Mouse (Mus musculus): ENCODE measurements around the gene Mitf.

DNA sequence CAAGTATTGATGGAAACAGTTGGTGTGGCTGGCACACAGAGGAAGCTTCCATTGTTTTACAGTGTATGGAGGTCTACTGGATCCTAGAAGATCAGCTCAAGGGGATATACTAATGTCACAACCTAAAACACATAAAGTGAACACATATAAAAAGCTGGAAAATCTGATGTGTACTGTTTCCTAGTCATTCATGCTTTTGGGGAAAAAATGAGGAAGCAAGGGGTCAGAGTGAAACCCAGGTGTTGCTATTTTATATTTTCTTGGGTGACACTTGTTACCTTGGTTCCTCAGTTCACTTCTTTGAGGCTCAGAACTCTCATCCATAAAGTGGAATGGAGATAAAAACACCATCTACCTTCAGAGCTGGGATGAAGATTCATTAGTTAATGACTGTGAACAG lies 32.7 kb downstream of the Mitf start:
- TF ChIP-seq CTCF (IDR thresholded peaks at IDR 0.05; ENCODE audit: low read depth) (no peak), EP300 (IDR thresholded peaks at IDR 0.05; ENCODE audit: low read depth) (no peak)
